Mouse (Mus musculus): ENCODE results near the gene Sdhaf2.

DNA sequence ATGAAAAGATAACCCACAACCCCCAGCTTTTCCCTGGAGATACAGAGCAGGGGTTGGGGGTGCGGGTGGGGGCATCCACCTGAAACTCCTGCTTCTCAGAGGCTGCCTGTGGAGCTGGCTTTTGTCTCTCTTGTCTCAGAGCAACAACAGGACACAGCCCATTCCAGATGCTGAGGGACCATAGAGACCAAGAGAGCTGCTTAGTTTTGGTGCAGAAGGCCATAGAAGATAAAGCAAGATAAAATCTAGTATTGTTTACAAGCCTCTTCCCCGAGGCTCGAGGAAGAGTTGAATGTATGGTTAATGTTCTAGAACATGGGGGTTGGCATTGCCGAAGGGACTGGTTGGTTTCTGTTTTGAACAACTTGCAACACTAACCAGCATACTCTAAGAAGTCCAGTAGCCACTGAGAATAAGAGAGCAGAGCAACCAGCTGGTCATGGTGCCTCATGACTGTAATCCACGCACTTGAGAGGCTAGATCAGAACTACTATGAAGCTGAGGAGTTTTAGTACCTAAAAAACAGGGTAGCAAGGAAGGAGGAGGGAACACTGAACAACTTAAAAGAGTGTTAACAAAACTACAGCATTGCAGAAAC lies 2.4 kb downstream of the Sdhaf2 start:
- no peak for TF ChIP-seq CTCF (IDR thresholded peaks at IDR 0.05; ENCODE audit: low read depth)
- no peak for TF ChIP-seq EP300 (IDR thresholded peaks at IDR 0.05; ENCODE audit: low read depth)

Data from liver, postnatal 0 days (tissue).